Comparison of ENCODE assay signal across 8 mouse cellular contexts in the genomic region with DNA sequence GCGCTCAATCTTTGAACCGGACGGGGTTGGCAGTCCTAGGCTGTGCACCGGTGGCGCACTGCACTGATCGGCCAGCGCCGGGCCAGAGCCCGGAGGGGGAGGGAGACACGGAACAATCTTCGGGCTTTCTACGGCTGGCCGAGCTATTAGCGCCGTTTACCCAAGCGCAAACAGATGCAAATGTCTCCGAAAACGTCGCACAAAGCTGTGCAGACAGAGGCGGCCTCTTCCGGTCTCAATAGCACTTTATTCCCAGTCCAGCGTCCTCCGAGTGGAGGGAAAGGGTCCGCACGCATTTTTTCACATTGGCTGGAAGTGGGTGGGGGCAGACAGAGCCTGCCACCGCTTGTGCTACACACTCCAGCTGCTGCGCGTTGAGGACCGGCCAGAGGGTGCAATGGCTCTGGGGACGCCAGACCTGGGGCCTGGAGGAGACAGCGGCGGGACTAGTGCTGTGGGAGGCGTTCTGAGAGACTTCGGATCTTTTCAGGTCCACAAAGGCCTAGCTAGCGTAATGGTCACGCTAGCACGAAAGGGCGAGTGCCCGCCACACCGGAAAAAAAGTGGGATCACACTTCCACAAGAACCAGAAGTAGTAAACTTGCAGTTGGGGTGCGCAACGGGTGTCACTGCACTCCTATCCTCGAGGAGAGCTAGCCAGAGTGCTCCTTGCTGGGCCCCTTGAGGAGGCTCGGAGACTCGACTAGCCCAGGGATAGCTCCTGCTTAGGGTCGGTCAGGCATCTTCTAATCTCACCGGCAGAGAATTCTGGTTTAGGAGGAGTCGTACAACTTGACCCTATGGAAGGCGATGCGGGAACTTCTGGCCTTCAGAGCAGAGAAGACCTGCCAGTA. TPM values are rescaled to one million over a fixed set of nuclear protein-coding genes. Genes with fewer than 3 reads are reported as not detected.
DNase-seq lines count a peak whose midpoint lies in the region; ATAC-seq and TF ChIP-seq lines count a peak whose summit lies in the region.

No protein-coding gene starts in this region.

- H3K4me2 ChIP-seq in lung, postnatal 0 days (replicated peaks; ENCODE audit: low read depth, low read length), result peak overlapping the region; percentile 53
- H3K4me2 ChIP-seq in forebrain, embryonic 15.5 days (replicated peaks), result peak overlapping the region; percentile 90
- H3K4me2 ChIP-seq in intestine, postnatal 0 days (replicated peaks; ENCODE audit: low read depth), result peak overlapping the region; percentile 59
- H3K4me2 ChIP-seq in midbrain, embryonic 11.5 days, result peak overlapping the region; percentile 63
- H3K4me2 ChIP-seq in stomach, postnatal 0 days (replicated peaks; ENCODE audit: low read depth), result peak overlapping the region; percentile 60

- TF ChIP-seq CTCF in lung, postnatal 0 days (IDR thresholded peaks at IDR 0.05), result no peak
- TF ChIP-seq CTCF in intestine, postnatal 0 days (IDR thresholded peaks at IDR 0.05; ENCODE audit: low read depth), result no peak
- TF ChIP-seq CTCF in stomach, postnatal 0 days (IDR thresholded peaks at IDR 0.05; ENCODE audit: low read depth), result no peak

- H3K4me3 ChIP-seq in lung, postnatal 0 days (ENCODE audit: low read depth, low read length), result peak overlapping the region; percentile 23
- H3K4me3 ChIP-seq in forebrain, embryonic 15.5 days, result peak overlapping the region; percentile 40
- H3K4me3 ChIP-seq in intestine, postnatal 0 days (ENCODE audit: low read depth, low read length), result peak overlapping the region; percentile 23
- peak overlapping the region; percentile 24 for H3K4me3 ChIP-seq in midbrain, embryonic 11.5 days (ENCODE audit: low read depth, low read length)
- peak overlapping the region; percentile 35 for H3K4me3 ChIP-seq in stomach, postnatal 0 days (ENCODE audit: low read depth, low read length)

- H3K36me3 ChIP-seq in lung, postnatal 0 days (ENCODE audit: insufficient read depth, low read length), result no peaks in the 10 kb centered on the region
- H3K36me3 ChIP-seq in forebrain, embryonic 15.5 days, result no peaks in the 10 kb centered on the region
- H3K36me3 ChIP-seq in intestine, postnatal 0 days (ENCODE audit: control insufficient read depth, insufficient read depth), result no peaks in the 10 kb centered on the region
- no peaks in the 10 kb centered on the region for H3K36me3 ChIP-seq in midbrain, embryonic 11.5 days (ENCODE audit: control insufficient read depth, insufficient read depth, low read length)
- H3K36me3 ChIP-seq in stomach, postnatal 0 days (ENCODE audit: control insufficient read depth, insufficient read depth, low read length), result no peaks in the 10 kb centered on the region

- DNase-seq in lung, postnatal 0 days (ENCODE audit: low spot score), result no peak
- DNase-seq in lung, postnatal 25 days (ENCODE audit: low spot score), result no peak
- peak; percentile 96 for DNase-seq in midbrain, embryonic 11.5 days (ENCODE audit: low spot score, missing footprints)
- no peak for DNase-seq in stomach, postnatal 0 days (ENCODE audit: low spot score)
- no peak for DNase-seq in adrenal gland, postnatal 4 days (ENCODE audit: low spot score in 2 of 2)
- DNase-seq in urinary bladder, postnatal 10 days (ENCODE audit: low spot score), result no peak

- no peak overlapping the region for H3K27ac ChIP-seq in lung, postnatal 0 days (ENCODE audit: low read length)
- H3K27ac ChIP-seq in forebrain, embryonic 15.5 days (replicated peaks), result peak overlapping the region; percentile 83
- no peak overlapping the region for H3K27ac ChIP-seq in intestine, postnatal 0 days (ENCODE audit: low read depth, low read length)
- H3K27ac ChIP-seq in midbrain, embryonic 11.5 days (ENCODE audit: low read depth, low read length), result peak overlapping the region; percentile 95
- H3K27ac ChIP-seq in stomach, postnatal 0 days (replicated peaks), result no peak overlapping the region

- ATAC-seq in lung, postnatal 0 days, result peak; percentile 17; the same call in 1 of the 2 replicates
- ATAC-seq in forebrain, embryonic 15.5 days (replicated peaks), result peak; percentile 76
- ATAC-seq in intestine, postnatal 0 days, result no peak
- ATAC-seq in midbrain, embryonic 11.5 days (ENCODE audit: low FRiP score), result peak; percentile 76
- ATAC-seq in stomach, postnatal 0 days (ENCODE audit: low FRiP score, low TSS enrichment), result no peak

- H3K9ac ChIP-seq in lung, postnatal 0 days (replicated peaks; ENCODE audit: low read depth), result no peak overlapping the region
- peak overlapping the region; percentile 53 for H3K9ac ChIP-seq in forebrain, embryonic 15.5 days (replicated peaks)
- no peak overlapping the region for H3K9ac ChIP-seq in intestine, postnatal 0 days (ENCODE audit: low read depth, low read length)
- peak overlapping the region; percentile 63 for H3K9ac ChIP-seq in midbrain, embryonic 11.5 days (ENCODE audit: low read length)
- H3K9ac ChIP-seq in stomach, postnatal 0 days (ENCODE audit: low read length), result no peak overlapping the region; the same call in 1 of the 2 replicates

- no peak for TF ChIP-seq EP300 in lung, postnatal 0 days (IDR thresholded peaks at IDR 0.05)
- no peak for TF ChIP-seq EP300 in stomach, postnatal 0 days (optimal IDR thresholded peaks at IDR 0.05)

- H3K9me3 ChIP-seq in lung, postnatal 0 days (ENCODE audit: low read length), result no peaks in the 10 kb centered on the region
- no peaks in the 10 kb centered on the region for H3K9me3 ChIP-seq in forebrain, embryonic 15.5 days
- no peaks in the 10 kb centered on the region for H3K9me3 ChIP-seq in intestine, postnatal 0 days (ENCODE audit: control insufficient read depth)
- no peaks in the 10 kb centered on the region for H3K9me3 ChIP-seq in midbrain, embryonic 11.5 days (ENCODE audit: control insufficient read depth, low read length)
- no peaks in the 10 kb centered on the region for H3K9me3 ChIP-seq in stomach, postnatal 0 days (ENCODE audit: control insufficient read depth, low read length)

- 7% methylated on average over 50 of the region's 50 CpGs for WGBS in lung, postnatal 0 days
- 5% methylated on average over 50 of the region's 50 CpGs for WGBS in forebrain, embryonic 15.5 days
- 3% methylated on average over 50 of the region's 50 CpGs for WGBS in intestine, postnatal 0 days
- WGBS in midbrain, embryonic 11.5 days, result under 1% methylated on average over 50 of the region's 50 CpGs
- 7% methylated on average over 50 of the region's 50 CpGs for WGBS in stomach, postnatal 0 days

- 0 out of 2 replicates have a peak, but pooled peaks cover 4% of the 10 kb centered on the region for H3K4me1 ChIP-seq in lung, postnatal 0 days (ENCODE audit: insufficient read depth, low read depth, low read length)
- H3K4me1 ChIP-seq in forebrain, embryonic 15.5 days, result peaks cover 35% of the 10 kb centered on the region
- no peaks in the 10 kb centered on the region for H3K4me1 ChIP-seq in intestine, postnatal 0 days (replicated peaks; ENCODE audit: control insufficient read depth, insufficient read depth, low read length)
- peaks cover 42% of the 10 kb centered on the region for H3K4me1 ChIP-seq in midbrain, embryonic 11.5 days (ENCODE audit: control insufficient read depth, insufficient read depth, low read length)
- 0 out of 2 replicates have a peak, but pooled peaks cover 2% of the 10 kb centered on the region for H3K4me1 ChIP-seq in stomach, postnatal 0 days (replicated peaks; ENCODE audit: control insufficient read depth, insufficient read depth)

- H3K27me3 ChIP-seq in lung, postnatal 0 days (replicated peaks; ENCODE audit: insufficient read depth, low read length), result peaks cover 14% of the 10 kb centered on the region; the same call in 1 of the 2 replicates
- peaks cover 11% of the 10 kb centered on the region; the same call in 1 of the 2 replicates for H3K27me3 ChIP-seq in forebrain, embryonic 15.5 days
- peaks cover 53% of the 10 kb centered on the region for H3K27me3 ChIP-seq in intestine, postnatal 0 days (replicated peaks; ENCODE audit: control insufficient read depth, insufficient read depth, low read length)
- H3K27me3 ChIP-seq in midbrain, embryonic 11.5 days (ENCODE audit: control insufficient read depth, insufficient read depth, low read length), result peaks cover 68% of the 10 kb centered on the region
- H3K27me3 ChIP-seq in stomach, postnatal 0 days (ENCODE audit: control insufficient read depth, insufficient read depth, low read length), result 0 out of 2 replicates have a peak, but pooled peaks cover 2% of the 10 kb centered on the region

RNA-seq across cellular contexts. Expression of a gene that starts 29.7 kb away (rescaled TPM):
- not detected in 2 replicates for polyA plus RNA-seq in lung, postnatal 0 days (2015; fragmentation: Nextera tagmentation; extraction: Ambion mirVana)
- 3.1 and 6.7 TPM in 2 replicates for polyA plus RNA-seq in forebrain, embryonic 15.5 days (2015; fragmentation: Nextera tagmentation; extraction: Ambion mirVana)
- polyA plus RNA-seq in intestine, postnatal 0 days (2015; fragmentation: Nextera tagmentation; extraction: Ambion mirVana), result not detected in 2 replicates
- 35.6 and 42.1 TPM in 2 replicates for polyA plus RNA-seq in midbrain, embryonic 11.5 days (2014; fragmentation: Nextera tagmentation; extraction: Ambion mirVana)
- polyA plus RNA-seq in stomach, postnatal 0 days (2015; fragmentation: Nextera tagmentation; extraction: Ambion mirVana), result 0.06 TPM in 1 of 2 replicates, not detected in the other
- total RNA-seq in adrenal gland, postnatal 4 days (2021), result not detected

RNA-seq across cellular contexts. Expression of a gene that starts 43.5 kb away (rescaled TPM):
- 4.8 and 6.6 TPM in 2 replicates for polyA plus RNA-seq in lung, postnatal 0 days (2015; fragmentation: Nextera tagmentation; extraction: Ambion mirVana)
- polyA plus RNA-seq in forebrain, embryonic 15.5 days (2015; fragmentation: Nextera tagmentation; extraction: Ambion mirVana), result 0.87 and 1.0 TPM in 2 replicates
- polyA plus RNA-seq in intestine, postnatal 0 days (2015; fragmentation: Nextera tagmentation; extraction: Ambion mirVana), result 3.3 and 3.4 TPM in 2 replicates
- 0.43 and 0.60 TPM in 2 replicates for polyA plus RNA-seq in midbrain, embryonic 11.5 days (2014; fragmentation: Nextera tagmentation; extraction: Ambion mirVana)
- 2.1 and 2.4 TPM in 2 replicates for polyA plus RNA-seq in stomach, postnatal 0 days (2015; fragmentation: Nextera tagmentation; extraction: Ambion mirVana)
- 1 to 10 TPM; 1.4 to 1.8 TPM for total RNA-seq in adrenal gland, postnatal 4 days (2021)

Comparison
In these comparisons a context has a peak if more than half of its experiments do, and no peak if none do; other contexts are left out.
1. ATAC-seq: peak in lung, postnatal 0 days (single experiment), forebrain, embryonic 15.5 days (single experiment) and midbrain, embryonic 11.5 days (single experiment); none in intestine, postnatal 0 days (single experiment) and stomach, postnatal 0 days (single experiment).
2. H3K27ac ChIP-seq: peak in forebrain, embryonic 15.5 days (single experiment) and midbrain, embryonic 11.5 days (single experiment); none in lung, postnatal 0 days (single experiment), intestine, postnatal 0 days (single experiment) and stomach, postnatal 0 days (single experiment).
3. H3K9ac ChIP-seq: peak in forebrain, embryonic 15.5 days (single experiment) and midbrain, embryonic 11.5 days (single experiment); none in lung, postnatal 0 days (single experiment), intestine, postnatal 0 days (single experiment) and stomach, postnatal 0 days (single experiment).
4. Peak in every context shown above with its lines, with median percentiles within 50 percentile points of each other: H3K4me2 ChIP-seq and H3K4me3 ChIP-seq.